Mouse (Mus musculus) hindbrain, postnatal 0 days (tissue): ENCODE data around the gene Akap14. TPM values are rescaled to one million over a fixed set of nuclear protein-coding genes. Genes with fewer than 3 reads are reported as not detected.
A peak's percentile ranks its signal among the peaks of the same experiment; 100 is the strongest.
"Not testable (repeated sequence)": the region's sequence is repeated elsewhere in the genome, so short reads cannot be mapped to it uniquely, and the experiment has no call there.

ENCODE experiments used
- ATAC-seq: fragments of 200-750 bp; cut with Nextera tagmentation; 2 replicates; pipeline ENCODE4 v1.8.0; 2017; ENCODE audit warnings: mild to moderate bottlenecking, moderate TSS enrichment, moderate library complexity
- DNase-seq: peaks from one replicate; pipeline ENCODE4 v3.0.0-alpha.2; 2015; ENCODE audit warnings: low spot score
- H3K27ac ChIP-seq: fragments of 300-500 bp; sonication (generic); 2 replicates; pipeline ENCODE4 v1.5.1; 2014; ENCODE audit warnings: mild to moderate bottlenecking
- H3K27me3 ChIP-seq: fragments of 300-500 bp; sonication (generic); 2 replicates; pipeline ENCODE4 v1.6.1; 2014; ENCODE audit warnings: low read length, mixed read lengths; ENCODE audit not compliant: insufficient read depth
- H3K36me3 ChIP-seq: fragments of 300-500 bp; sonication (generic); 2 replicates; pipeline ENCODE4 v1.6.1; 2014; ENCODE audit warnings: low read length, mixed read lengths; ENCODE audit not compliant: insufficient read depth
- H3K4me1 ChIP-seq: fragments of 300-500 bp; sonication (generic); 2 replicates; pipeline ENCODE4 v1.6.1; 2014; ENCODE audit warnings: antibody characterized with exemption, low read length, mixed read lengths; ENCODE audit not compliant: insufficient read depth
- H3K4me2 ChIP-seq: fragments of 300-500 bp; sonication (generic); 2 replicates; pipeline ENCODE4 v1.6.1; 2014; ENCODE audit warnings: low read depth, mild to moderate bottlenecking, low read length, moderate library complexity, mixed read lengths
- H3K4me3 ChIP-seq: fragments of 300-500 bp; sonication (generic); 2 replicates; pipeline ENCODE4 v1.5.1; 2014; ENCODE audit warnings: low read length
- H3K9ac ChIP-seq: fragments of 300-500 bp; sonication (generic); replicated peaks from 2 replicates; pipeline ENCODE4 v1.6.1; 2014; ENCODE audit warnings: mild to moderate bottlenecking, low read length, moderate library complexity, mixed read lengths
- H3K9me3 ChIP-seq: fragments of 300-500 bp; sonication (generic); 2 replicates; pipeline ENCODE4 v1.6.1; 2016; ENCODE audit warnings: low read length, mixed read lengths
- CTCF ChIP-seq: IDR thresholded peaks from 2 replicates; pipeline ENCODE4 v1.5.1; 2016; ENCODE audit warnings: antibody characterized with exemption, control low read depth, low read depth
- WGBS: fragments of 180-500 bp; shearing (Covaris S2); extraction: QIAGEN DNeasy Blood & Tissue Kit; methylation state at CpG from one replicate; pipeline ENCODE4 v1.1.7; 2014; 5-methylcytosine and 5-hydroxymethylcytosine counted together
- polyA plus RNA-seq: library from polyadenylated mRNA; unstranded; fragments of >200 nt; fragmentation: Nextera tagmentation; extraction: Ambion mirVana; gene quantifications from 2 replicates; pipeline ENCODE4 v1.2.1, GENCODE M21; 2015
- total RNA-seq: library from RNA; depleted of rRNA; stranded (reverse); fragments of >200 nt; gene quantifications from 2 replicates; pipeline ENCODE4 v1.2.3, GENCODE M21; 2014; rRNA removed

Akap14 gene
- total RNA-seq (not detected in 2 replicates), polyA plus RNA-seq (0.23 and 0.44 TPM in 2 replicates)

GRCm38 (mm10) chrX:37168742-37169141, at the start of gene Akap14:
Akap14 (minus strand) TSS chrX:37168842.
- no peaks in the 10 kb centered on the region for H3K36me3 ChIP-seq
- TF ChIP-seq CTCF = no peak
- H3K4me3 ChIP-seq = no peak within 1 kb of the TSS
- H3K27ac ChIP-seq = no peak within 1 kb of the TSS
- no peak within 1 kb of the TSS for H3K9ac ChIP-seq
- 35% methylated on average over 5 of the region's 5 CpGs for WGBS
- H3K4me2 ChIP-seq = no peak within 1 kb of the TSS
- DNase-seq (no peak), ATAC-seq (0 out of 2 replicates have a peak, but pooled peaks have one; percentile 18)
- H3K4me1 ChIP-seq = no peaks in the 10 kb centered on the region
- H3K9me3 ChIP-seq = no peaks in the 10 kb centered on the region
- H3K27me3 ChIP-seq = no peaks in the 10 kb centered on the region

DNA sequence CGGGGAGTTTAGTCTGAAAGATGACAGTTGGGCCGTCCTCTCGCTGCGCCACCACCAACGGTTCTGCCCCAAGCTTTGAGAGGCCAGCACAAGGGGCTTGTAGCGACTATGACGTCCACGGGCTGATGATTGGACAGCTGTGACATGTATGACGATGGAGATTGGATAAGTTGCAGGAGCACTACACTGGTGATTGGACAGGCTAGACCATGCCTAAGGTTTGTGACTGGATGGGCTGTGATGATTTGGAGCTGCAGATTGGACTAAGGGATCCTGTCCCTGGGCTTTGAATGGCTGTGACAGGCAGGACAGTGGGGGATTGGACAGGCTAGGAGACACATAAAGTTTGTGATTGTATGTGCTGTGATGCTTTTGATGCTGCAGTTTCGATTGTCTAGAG, 42.3 kb upstream of the Akap14 start, which contains the start of gene Gm9:
TSS of gene Gm9 (minus strand) at position 101 of the 400 bp plus-strand sequence.
- no peak for ATAC-seq
- WGBS = 87% methylated on average over 10 of the region's 10 CpGs
- H3K4me1 ChIP-seq = no peaks in the 10 kb centered on the region

GRCm38 (mm10) chrX:37198676-37199075, 30.0 kb upstream of the Akap14 start:
- no peak for TF ChIP-seq CTCF
- H3K4me3 ChIP-seq = no peak overlapping the region
- H3K36me3 ChIP-seq = no peaks in the 10 kb centered on the region
- no peak overlapping the region for H3K27ac ChIP-seq
- no peak overlapping the region for H3K4me2 ChIP-seq
- no peak for DNase-seq
- no peak overlapping the region for H3K9ac ChIP-seq
- H3K9me3 ChIP-seq = no peaks in the 10 kb centered on the region
- 54% methylated on average over 8 of the region's 8 CpGs for WGBS
- ATAC-seq = no peak
- H3K4me1 ChIP-seq = no peaks in the 10 kb centered on the region
- no peaks in the 10 kb centered on the region for H3K27me3 ChIP-seq

More for the DNA sequence above, 42.3 kb upstream of the Akap14 start, which contains the start of gene Gm9:
- no peaks in the 10 kb centered on the region for H3K9me3 ChIP-seq
- no peaks in the 10 kb centered on the region for H3K36me3 ChIP-seq
- no peak within 1 kb of the TSS for H3K4me2 ChIP-seq
- no peak for TF ChIP-seq CTCF
- DNase-seq = no peak
- no peak within 1 kb of the TSS for H3K9ac ChIP-seq
- H3K4me3 ChIP-seq = no peak within 1 kb of the TSS
- H3K27me3 ChIP-seq = no peaks in the 10 kb centered on the region
- no peak within 1 kb of the TSS for H3K27ac ChIP-seq

DNA sequence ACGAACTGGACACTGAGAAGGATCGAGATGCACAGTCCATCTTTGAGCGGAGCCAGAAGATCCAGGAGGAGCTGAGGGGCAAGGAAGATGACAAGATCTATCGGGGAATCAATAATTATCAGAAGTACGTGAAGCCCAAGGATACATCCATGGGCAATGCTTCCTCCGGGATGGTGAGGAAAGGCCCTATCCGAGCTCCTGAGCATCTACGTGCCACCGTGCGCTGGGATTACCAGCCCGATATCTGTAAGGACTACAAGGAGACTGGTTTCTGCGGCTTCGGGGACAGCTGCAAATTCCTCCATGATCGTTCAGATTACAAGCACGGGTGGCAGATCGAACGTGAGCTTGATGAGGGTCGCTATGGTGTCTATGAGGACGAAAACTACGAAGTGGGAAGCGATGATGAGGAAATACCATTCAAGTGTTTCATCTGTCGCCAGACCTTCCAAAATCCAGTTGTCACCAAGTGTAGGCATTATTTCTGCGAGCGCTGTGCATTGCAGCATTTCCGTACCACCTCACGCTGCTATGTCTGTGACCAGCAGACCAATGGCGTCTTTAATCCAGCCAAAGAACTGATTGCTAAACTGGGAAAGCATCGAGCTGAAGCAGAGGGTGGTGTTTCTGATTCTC, 23.2 kb upstream of the Akap14 start:
- no peak for TF ChIP-seq CTCF
- peak overlapping the region; percentile 75 for H3K27ac ChIP-seq
- no peaks in the 10 kb centered on the region for H3K4me1 ChIP-seq
- H3K9me3 ChIP-seq = no peaks in the 10 kb centered on the region
- DNase-seq = peak; percentile 23
- H3K9ac ChIP-seq = peak overlapping the region; percentile 37
- H3K4me2 ChIP-seq = peak overlapping the region; percentile 59
- peak overlapping the region; percentile 39 for H3K4me3 ChIP-seq
- peak; percentile 41 for ATAC-seq
- no peaks in the 10 kb centered on the region for H3K36me3 ChIP-seq
- no peaks in the 10 kb centered on the region for H3K27me3 ChIP-seq
- WGBS = 35% methylated on average over 28 of the region's 28 CpGs

DNA sequence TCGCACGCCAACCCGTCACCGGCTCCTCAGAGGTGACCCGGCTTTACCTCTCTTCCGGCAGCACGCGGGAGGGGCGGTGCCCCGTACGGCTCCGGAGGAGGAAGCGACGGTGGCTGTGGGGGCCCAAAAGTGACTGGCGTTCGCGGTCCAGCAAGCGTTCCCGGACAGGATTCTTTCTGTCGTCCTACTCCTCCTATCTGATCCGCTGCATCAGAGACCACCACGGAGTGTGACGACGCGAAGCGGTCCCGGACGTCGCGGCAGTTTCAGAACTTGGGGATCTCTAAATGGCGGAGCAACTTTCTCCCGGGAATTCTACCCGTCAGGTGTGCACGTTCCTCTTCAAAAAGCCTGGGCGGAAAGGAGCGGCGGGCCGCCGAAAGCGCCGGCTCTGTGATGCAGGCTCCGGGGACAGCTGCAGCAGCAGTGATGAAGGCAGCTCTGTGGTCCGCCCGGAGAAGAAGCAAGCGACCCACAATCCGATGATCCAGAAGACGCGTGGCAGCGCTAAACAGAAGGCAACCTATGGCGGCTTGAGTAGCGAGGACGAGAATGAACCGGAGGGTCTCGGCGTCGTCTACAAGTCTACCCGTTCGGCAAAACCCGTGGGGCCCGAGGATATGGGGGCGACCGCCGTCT, 22.6 kb upstream of the Akap14 start, which contains the start of the genes Ndufa1 and Rnf113a1:
TSS of gene Ndufa1 (minus strand) at position 59 of the 639 bp plus-strand sequence.
TSS of gene Rnf113a1 (plus strand) at position 141 of the 639 bp plus-strand sequence.
- peak within 1 kb of the TSS; percentile 59 for H3K4me2 ChIP-seq
- H3K9ac ChIP-seq = peak within 1 kb of the TSS; percentile 37
- no peaks in the 10 kb centered on the region for H3K36me3 ChIP-seq
- no peaks in the 10 kb centered on the region for H3K27me3 ChIP-seq
- H3K27ac ChIP-seq = peak within 1 kb of the TSS; percentile 75
- ATAC-seq (peak; percentile 94), DNase-seq (peak; percentile 86)
- H3K9me3 ChIP-seq = no peaks in the 10 kb centered on the region
- peak within 1 kb of the TSS; percentile 39 for H3K4me3 ChIP-seq
- H3K4me1 ChIP-seq = no peaks in the 10 kb centered on the region
- 27% methylated on average over 63 of the region's 63 CpGs for WGBS
- no peak for TF ChIP-seq CTCF

DNA sequence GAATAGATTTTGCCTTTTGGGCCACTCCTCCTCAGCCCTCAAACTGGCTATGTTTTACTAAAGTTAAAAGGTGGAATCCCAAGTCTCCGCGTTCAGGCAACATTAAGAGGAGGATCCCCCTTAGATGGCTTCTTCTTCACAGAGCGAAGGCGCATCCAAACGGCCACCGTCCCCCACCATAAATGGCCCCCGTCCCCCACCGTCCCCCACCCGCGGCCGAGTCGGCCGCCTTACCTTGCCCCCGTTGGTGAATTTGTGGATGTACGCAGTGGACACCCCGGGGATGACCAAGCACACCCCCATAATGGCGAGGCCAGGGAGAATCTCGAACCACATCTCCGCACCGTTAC, 22.1 kb upstream of the Akap14 start:
- ATAC-seq (peak; percentile 79), DNase-seq (no peak)
- Histone ChIP-seq H3K4me1 (no peaks in the 10 kb centered on the region), H3K4me2 (peak overlapping the region; percentile 59), H3K9me3 (no peaks in the 10 kb centered on the region), H3K27ac (peak overlapping the region; percentile 75; the same call in 1 of the 2 replicates), H3K36me3 (no peaks in the 10 kb centered on the region), H3K27me3 (no peaks in the 10 kb centered on the region), H3K4me3 (peak overlapping the region; percentile 39), H3K9ac (peak overlapping the region; percentile 37)
- TF ChIP-seq CTCF = no peak
- WGBS = 39% methylated on average over 20 of the region's 20 CpGs

DNA sequence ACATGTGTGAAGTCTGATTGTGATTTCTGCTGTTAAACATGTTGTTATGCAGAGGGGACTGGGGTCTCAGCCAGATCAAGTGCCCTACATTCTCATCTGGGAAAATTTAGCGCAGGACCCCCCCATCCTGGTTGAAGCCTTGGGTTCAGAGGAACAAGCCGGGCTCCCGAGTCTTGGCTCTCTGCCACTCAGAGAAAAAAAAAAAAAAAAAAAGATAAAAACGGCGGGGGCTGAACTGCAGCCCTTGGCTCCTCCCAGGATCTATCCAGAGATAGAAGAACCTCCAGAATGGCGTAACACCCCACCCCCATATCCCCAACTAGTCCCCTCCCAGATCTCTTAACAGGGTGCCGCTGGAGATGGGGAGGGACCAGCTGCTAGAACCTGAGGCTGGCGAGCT, 15.8 kb upstream of the Akap14 start:
- not testable (repeated sequence) for H3K36me3 ChIP-seq, DNase-seq
- 63% methylated on average over 6 of the region's 8 CpGs for WGBS

More for the DNA sequence above, 15.8 kb upstream of the Akap14 start:
- not testable (repeated sequence) for H3K9me3 ChIP-seq, H3K4me2 ChIP-seq, H3K9ac ChIP-seq, H3K4me3 ChIP-seq, H3K27me3 ChIP-seq, H3K27ac ChIP-seq, H3K4me1 ChIP-seq, ATAC-seq
